ENCODE assay signal across 7 mouse cellular contexts in the genomic region with DNA sequence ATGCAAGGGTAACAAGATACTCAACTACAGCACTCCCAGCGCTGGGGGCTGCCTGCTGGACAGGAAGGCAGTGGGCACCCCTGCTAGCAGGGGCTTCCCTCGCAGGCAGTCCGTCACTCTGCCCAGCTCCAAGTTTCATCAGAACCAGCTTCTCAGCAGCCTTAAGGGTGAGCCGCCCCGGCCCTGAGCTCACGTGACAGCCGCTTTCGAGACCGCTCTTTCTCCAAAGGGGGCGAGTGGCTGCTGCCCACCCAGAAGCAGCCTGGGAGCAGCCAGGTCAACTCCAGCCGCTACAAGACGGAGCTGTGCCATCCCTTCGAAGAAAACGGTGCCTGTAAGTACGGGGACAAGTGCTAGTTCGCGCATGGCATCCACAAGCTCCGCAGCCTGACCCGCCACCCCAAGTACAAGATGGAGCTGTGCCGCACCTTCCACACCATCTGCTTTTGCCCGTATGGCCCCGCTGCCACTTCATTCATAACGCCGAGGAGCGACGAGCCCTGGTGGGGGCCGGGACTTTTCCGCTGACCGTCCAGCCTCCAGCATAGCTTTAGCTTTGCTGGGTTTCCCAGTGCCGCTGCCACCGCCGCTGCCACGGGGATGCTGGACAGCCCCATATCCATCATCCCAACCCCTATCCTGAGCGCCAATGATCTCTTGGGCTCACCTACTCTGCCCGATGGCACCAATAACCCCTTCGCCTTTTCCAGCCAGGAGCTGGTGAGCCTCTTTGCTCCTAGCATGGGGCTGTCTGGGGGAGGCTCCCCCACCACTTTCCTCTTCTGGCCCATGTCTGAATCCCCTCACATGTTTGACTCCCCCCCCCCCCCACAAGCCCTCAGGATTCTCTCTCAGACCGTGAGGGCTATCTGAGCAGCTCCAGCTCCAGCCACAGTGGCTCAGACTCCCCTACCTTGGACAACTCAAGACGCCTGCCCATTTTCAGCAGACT. TPM values are rescaled to one million over a fixed set of nuclear protein-coding genes. Genes with fewer than 3 reads are reported as not detected.
DNase-seq lines count a peak whose midpoint lies in the region; ATAC-seq lines count a peak whose summit lies in the region.

No protein-coding gene starts in this region.

- H3K36me3 ChIP-seq in embryonic facial prominence, embryonic 11.5 days (replicated peaks; ENCODE audit: control insufficient read depth, insufficient read depth, low read depth, low read length) = no peaks in the 10 kb centered on the region
- H3K36me3 ChIP-seq in liver, embryonic 15.5 days (replicated peaks) = no peaks in the 10 kb centered on the region
- H3K36me3 ChIP-seq in neural tube, embryonic 13.5 days = no peaks in the 10 kb centered on the region

- no peaks in the 10 kb centered on the region for H3K4me1 ChIP-seq in embryonic facial prominence, embryonic 11.5 days (ENCODE audit: control insufficient read depth, insufficient read depth, low read length)
- H3K4me1 ChIP-seq in liver, embryonic 15.5 days (replicated peaks) = no peaks in the 10 kb centered on the region
- no peaks in the 10 kb centered on the region for H3K4me1 ChIP-seq in neural tube, embryonic 13.5 days (replicated peaks)

- peak overlapping the region; percentile 37 for H3K9ac ChIP-seq in embryonic facial prominence, embryonic 11.5 days (replicated peaks; ENCODE audit: low read length)
- H3K9ac ChIP-seq in liver, embryonic 15.5 days = no peak overlapping the region
- H3K9ac ChIP-seq in neural tube, embryonic 13.5 days = peak overlapping the region; percentile 52

- no peak overlapping the region for H3K27ac ChIP-seq in embryonic facial prominence, embryonic 11.5 days (replicated peaks; ENCODE audit: low read depth, low read length)
- H3K27ac ChIP-seq in liver, embryonic 15.5 days (replicated peaks) = no peak overlapping the region
- no peak overlapping the region for H3K27ac ChIP-seq in neural tube, embryonic 13.5 days (replicated peaks)

- peak overlapping the region; percentile 31 for H3K4me3 ChIP-seq in embryonic facial prominence, embryonic 11.5 days (ENCODE audit: low read depth, low read length)
- peak overlapping the region; percentile 39 for H3K4me3 ChIP-seq in liver, embryonic 15.5 days (replicated peaks)
- peak overlapping the region; percentile 43 for H3K4me3 ChIP-seq in neural tube, embryonic 13.5 days

- no peaks in the 10 kb centered on the region for H3K27me3 ChIP-seq in embryonic facial prominence, embryonic 11.5 days (ENCODE audit: control insufficient read depth, insufficient read depth, low read length)
- H3K27me3 ChIP-seq in liver, embryonic 15.5 days = peaks cover 12% of the 10 kb centered on the region; the same call in 1 of the 2 replicates
- H3K27me3 ChIP-seq in neural tube, embryonic 13.5 days = no peaks in the 10 kb centered on the region

- peak; percentile 23 to 28 for DNase-seq in adrenal gland, adult 18-20 months (ENCODE audit: low spot score in 2 of 2)
- peak; percentile 23 for DNase-seq in embryonic facial prominence, embryonic 11.5 days (ENCODE audit: low spot score)
- DNase-seq in adipocyte (ENCODE audit: low spot score) = no peak

- H3K4me2 ChIP-seq in embryonic facial prominence, embryonic 11.5 days (ENCODE audit: low read depth, low read length) = peak overlapping the region; percentile 57
- peak overlapping the region; percentile 65 for H3K4me2 ChIP-seq in liver, embryonic 15.5 days
- peak overlapping the region; percentile 69 for H3K4me2 ChIP-seq in neural tube, embryonic 13.5 days

- ATAC-seq in CD4-positive, CD25-positive, alpha-beta regulatory T cell, adult 4 months = peak; percentile 42
- ATAC-seq in embryonic facial prominence, embryonic 11.5 days (replicated peaks; ENCODE audit: insufficient number of reproducible peaks, low FRiP score, low TSS enrichment, low read depth) = peak; percentile 86
- peak; percentile 27 to 58 for ATAC-seq in hematopoietic stem cell, adult 5-6 weeks (replicated peaks in 1 of 2; ENCODE audit: insufficient read depth in 1 of 2, low FRiP score in 2 of 2, low TSS enrichment in 1 of 2, low read depth in 1 of 2, poor library complexity in 2 of 2, severe bottlenecking in 2 of 2)
- ATAC-seq in liver, embryonic 15.5 days (ENCODE audit: insufficient read depth) = peak; percentile 18; the same call in 1 of the 2 replicates
- peak; percentile 73 for ATAC-seq in neural tube, embryonic 13.5 days (ENCODE audit: low read depth)

- WGBS in embryonic facial prominence, embryonic 11.5 days = 18% methylated on average over 34 of the region's 38 CpGs
- 25% methylated on average over 38 of the region's 38 CpGs for WGBS in liver, embryonic 15.5 days (ENCODE audit: insufficient replicate concordance)
- WGBS in neural tube, embryonic 13.5 days = 24% methylated on average over 38 of the region's 38 CpGs

- H3K9me3 ChIP-seq in embryonic facial prominence, embryonic 11.5 days (replicated peaks; ENCODE audit: control insufficient read depth, low read length) = no peaks in the 10 kb centered on the region
- H3K9me3 ChIP-seq in liver, embryonic 15.5 days (replicated peaks) = peaks cover 3% of the 10 kb centered on the region; the same call in 1 of the 2 replicates
- peaks cover 9% of the 10 kb centered on the region for H3K9me3 ChIP-seq in neural tube, embryonic 13.5 days

RNA-seq across cellular contexts. Expression of a gene that starts 8.7 kb away (rescaled TPM):
- 1 to 10 TPM; 1.0 to 1.1 TPM for polyA plus RNA-seq in CD4-positive, CD25-positive, alpha-beta regulatory T cell, adult 4 months (2017; shearing (Covaris generic))
- total RNA-seq in adrenal gland, adult 18-20 months (2021) = 10 to 100 TPM; 28.0 to 36.1 TPM
- polyA plus RNA-seq in embryonic facial prominence, embryonic 11.5 days (2014; fragmentation: Nextera tagmentation; extraction: Ambion mirVana) = 7.3 and 9.1 TPM in 2 replicates
- total RNA-seq in hematopoietic stem cell, adult 5-6 weeks (2017) = 28.4 and 29.6 TPM in 2 replicates
- polyA plus RNA-seq in liver, embryonic 15.5 days (2015; fragmentation: Nextera tagmentation; extraction: Ambion mirVana) = 0.79 and 1.2 TPM in 2 replicates
- 5.1 and 6.8 TPM in 2 replicates for polyA plus RNA-seq in neural tube, embryonic 13.5 days (2015; fragmentation: Nextera tagmentation; extraction: Ambion mirVana)

RNA-seq across cellular contexts. Expression of a gene that starts 59.9 kb away (rescaled TPM):
- not detected for polyA plus RNA-seq in CD4-positive, CD25-positive, alpha-beta regulatory T cell, adult 4 months (2017; shearing (Covaris generic))
- not detected for total RNA-seq in adrenal gland, adult 18-20 months (2021)
- polyA plus RNA-seq in embryonic facial prominence, embryonic 11.5 days (2014; fragmentation: Nextera tagmentation; extraction: Ambion mirVana) = not detected in 2 replicates
- not detected in 2 replicates for total RNA-seq in hematopoietic stem cell, adult 5-6 weeks (2017)
- polyA plus RNA-seq in liver, embryonic 15.5 days (2015; fragmentation: Nextera tagmentation; extraction: Ambion mirVana) = not detected in 2 replicates
- polyA plus RNA-seq in neural tube, embryonic 13.5 days (2015; fragmentation: Nextera tagmentation; extraction: Ambion mirVana) = not detected in 2 replicates

Comparison
In these comparisons a context has a peak if more than half of its experiments do, and no peak if none do; other contexts are left out.
1. ATAC-seq: peak in every context shown above with its lines; median percentile 86 in embryonic facial prominence, embryonic 11.5 days; 73 in neural tube, embryonic 13.5 days; 42 in hematopoietic stem cell, adult 5-6 weeks; 42 in CD4-positive, CD25-positive, alpha-beta regulatory T cell, adult 4 months; 18 in liver, embryonic 15.5 days.